Mouse (Mus musculus) cerebellum, adult 2 months (tissue): ENCODE measurements around the gene Rbfox1. TPM values are rescaled to one million over a fixed set of nuclear protein-coding genes. Genes with fewer than 3 reads are reported as not detected.
A peak's percentile ranks its signal among the peaks of the same experiment; 100 is the strongest.

ENCODE experiments used
- DNase-seq, 2 experiments: peaks; one replicate each; pipeline ENCODE4 v3.0.0; 2021
- H3K27ac ChIP-seq: fragments of 200-500 bp; 2 replicates; pipeline ENCODE4 v1.5.1; 2012; ENCODE audit warnings: low read length, control low read depth, inconsistent platforms; ENCODE audit not compliant: insufficient read depth
- H3K27me3 ChIP-seq: fragments of 200-500 bp; 2 replicates; pipeline ENCODE4 v1.6.1; 2012; ENCODE audit warnings: inconsistent platforms, mild to moderate bottlenecking, low read length, moderate library complexity; ENCODE audit not compliant: control insufficient read depth, insufficient read depth
- H3K4me1 ChIP-seq: fragments of 200-500 bp; 2 replicates; pipeline ENCODE4 v1.6.1; 2011; ENCODE audit warnings: low read length; ENCODE audit not compliant: control insufficient read depth, insufficient read depth
- H3K4me3 ChIP-seq: fragments of 200-500 bp; replicated peaks from 2 replicates; pipeline ENCODE3; 2011; ENCODE audit warnings: mild to moderate bottlenecking, low read depth, low read length, control low read depth; ENCODE audit not compliant: insufficient read depth
- CTCF ChIP-seq: fragments of 200-500 bp; IDR thresholded peaks from 2 replicates; pipeline ENCODE4 v1.5.1; 2011; ENCODE audit warnings: low read depth, mild to moderate bottlenecking, control low read depth, low read length, moderate library complexity, borderline replicate concordance; ENCODE audit not compliant: insufficient read depth
- POLR2A ChIP-seq: fragments of 200-500 bp; IDR thresholded peaks from 2 replicates; pipeline ENCODE4 v1.6.1; 2011; ENCODE audit warnings: low read length, control low read depth, borderline replicate concordance; ENCODE audit not compliant: insufficient read depth
- WGBS: fragments of 180-500 bp; shearing (Covaris S2); methylation state at CpG from one replicate; pipeline ENCODE4 v1.1.7; 2018; 5-methylcytosine and 5-hydroxymethylcytosine counted together
- polyA plus RNA-seq: library from polyadenylated mRNA; depleted of rRNA; stranded (reverse); fragments of >200 nt; gene quantifications from 2 replicates; pipeline ENCODE4 v1.2.3, GENCODE M21; 2012

Rbfox1 gene
- polyA plus RNA-seq, 1 experiment = 132 TPM

DNA sequence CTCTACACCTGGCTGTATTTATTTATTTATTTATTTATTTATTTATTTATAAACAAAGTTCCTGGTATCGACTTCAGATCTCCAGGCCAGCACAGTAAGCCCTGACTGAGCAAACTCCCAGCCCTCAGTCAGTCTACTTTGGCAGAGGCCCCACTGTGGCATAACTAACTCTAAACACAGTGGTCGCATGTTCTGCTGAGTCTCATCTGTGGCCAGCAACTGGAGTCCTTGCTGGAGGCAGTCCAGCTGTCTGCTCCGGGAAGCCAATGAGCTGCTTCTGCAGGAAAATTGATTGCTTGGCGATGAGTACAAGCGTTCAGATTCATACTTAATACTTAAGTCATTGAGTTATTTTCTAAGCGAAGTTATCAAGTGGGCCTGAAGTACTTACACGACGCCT, 598.5 kb downstream of the Rbfox1 start:
- Histone ChIP-seq H3K27ac (no peak overlapping the region), H3K4me3 (no peak overlapping the region), H3K4me1 (peaks cover 19% of the 10 kb centered on the region), H3K27me3 (no peaks in the 10 kb centered on the region)
- peak in 1 of 2 experiments; percentile 29 for DNase-seq
- TF ChIP-seq CTCF = no peak
- TF ChIP-seq POLR2A = no peak
- WGBS = 44% methylated on average over 8 of the region's 8 CpGs

DNA sequence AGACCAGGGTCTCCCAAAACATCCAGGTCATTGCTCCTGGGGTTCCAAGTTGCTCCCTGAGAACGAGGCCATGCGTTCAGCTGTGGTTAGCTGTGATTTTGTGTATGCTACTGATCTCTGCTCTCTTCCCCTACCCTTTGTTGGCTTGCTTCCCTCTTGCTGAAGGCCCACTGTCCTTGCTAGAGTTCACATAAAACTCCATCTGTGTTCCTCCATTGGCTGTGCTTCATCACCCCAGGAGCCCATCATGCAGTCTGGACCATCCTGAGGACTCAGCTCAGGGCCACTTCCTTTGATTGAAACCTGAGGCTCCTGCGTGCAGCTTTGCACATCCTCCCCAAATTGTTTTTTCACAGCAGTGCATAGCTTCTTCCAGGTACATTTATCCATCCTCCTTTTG, 600.5 kb downstream of the Rbfox1 start:
- peaks cover 6% of the 10 kb centered on the region for H3K4me1 ChIP-seq
- no peaks in the 10 kb centered on the region for H3K27me3 ChIP-seq
- no peak overlapping the region for H3K27ac ChIP-seq
- peak in 1 of 2 experiments; percentile 62 for DNase-seq
- no peak for TF ChIP-seq POLR2A
- no peak for TF ChIP-seq CTCF
- H3K4me3 ChIP-seq = no peak overlapping the region
- WGBS = 16% methylated on average over 3 of the region's 3 CpGs

DNA sequence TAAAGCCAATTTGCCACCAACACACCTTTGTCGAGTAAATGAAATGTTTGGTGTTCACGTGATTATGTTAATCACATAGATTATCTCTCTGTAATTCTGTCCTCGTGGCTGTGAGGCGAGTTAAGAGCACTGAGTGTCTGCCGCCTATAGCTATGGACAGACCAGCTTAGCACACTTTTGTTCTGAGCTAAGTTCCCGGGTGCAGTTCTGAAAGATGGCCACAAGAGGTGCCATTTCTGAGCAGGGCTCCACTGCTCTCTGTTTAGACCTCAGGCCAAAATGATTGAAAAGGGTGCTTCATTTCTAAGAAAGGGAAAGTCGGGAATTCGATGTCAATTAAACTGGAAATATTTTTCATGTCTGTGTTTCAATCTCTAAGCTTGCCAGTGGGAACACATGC, 617.1 kb downstream of the Rbfox1 start:
- WGBS = 33% methylated on average over 8 of the region's 8 CpGs
- TF ChIP-seq CTCF (peak; percentile 66), POLR2A (no peak)
- no peaks in the 10 kb centered on the region for H3K27me3 ChIP-seq
- DNase-seq = peak; percentile 46 to 48
- H3K27ac ChIP-seq = no peak overlapping the region
- no peak overlapping the region for H3K4me3 ChIP-seq
- H3K4me1 ChIP-seq = no peaks in the 10 kb centered on the region; the same call in 1 of the 2 replicates

DNA sequence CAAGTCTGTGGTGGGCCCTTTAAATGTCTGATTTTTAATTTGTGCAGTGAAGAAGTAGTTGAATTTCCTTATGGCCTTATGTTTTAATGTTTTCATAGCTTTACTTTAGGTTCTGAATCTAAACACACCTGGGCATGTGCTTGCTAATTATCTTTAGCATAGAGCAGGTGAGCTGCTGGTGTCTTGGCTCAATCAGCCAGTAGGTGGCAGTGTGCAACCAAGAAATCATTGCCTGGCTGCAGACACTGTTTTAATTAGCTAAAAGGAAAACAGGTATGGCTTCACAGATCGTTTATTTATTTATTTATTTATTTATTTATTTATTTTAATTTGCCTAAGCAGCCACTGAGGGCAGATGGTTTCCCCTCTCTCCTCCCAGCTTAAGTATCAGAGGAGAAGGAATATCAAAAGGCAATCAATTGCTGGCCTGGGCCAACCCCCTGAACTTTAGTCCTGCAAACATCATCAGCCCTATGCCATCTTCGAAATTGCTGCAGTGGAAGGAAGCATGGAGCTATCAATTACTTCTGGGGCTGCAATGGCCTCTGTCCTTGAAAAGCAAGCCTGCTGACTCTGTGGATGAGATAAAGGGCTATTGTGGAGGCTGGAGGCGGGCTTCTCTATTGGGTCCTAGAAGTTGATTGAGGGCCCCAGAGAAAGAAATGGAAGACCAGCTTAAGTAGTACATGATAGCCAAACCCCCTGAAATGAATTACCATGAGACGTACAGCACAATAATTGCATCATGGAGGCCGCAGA, 618.6 kb downstream of the Rbfox1 start:
- TF ChIP-seq CTCF = peak; percentile 81
- no peak for TF ChIP-seq POLR2A
- H3K4me1 ChIP-seq = no peaks in the 10 kb centered on the region; the same call in 1 of the 2 replicates
- DNase-seq = peak; percentile 67 to 78
- 66% methylated on average over 5 of the region's 5 CpGs for WGBS
- no peaks in the 10 kb centered on the region for H3K27me3 ChIP-seq
- H3K27ac ChIP-seq = no peak overlapping the region
- H3K4me3 ChIP-seq = no peak overlapping the region

GRCm38 (mm10) chr16:6508924-6509323, 623.8 kb downstream of the Rbfox1 start:
- peaks cover 3% of the 10 kb centered on the region; the same call in 1 of the 2 replicates for H3K4me1 ChIP-seq
- TF ChIP-seq POLR2A (no peak), CTCF (0 out of 2 replicates have a peak, but pooled peaks have one; percentile 7)
- 62% methylated on average over 5 of the region's 5 CpGs for WGBS
- H3K27me3 ChIP-seq = no peaks in the 10 kb centered on the region
- H3K27ac ChIP-seq = no peak overlapping the region
- H3K4me3 ChIP-seq = no peak overlapping the region
- DNase-seq = no peak

GRCm38 (mm10) chr16:6519474-6519873, 634.3 kb downstream of the Rbfox1 start:
- DNase-seq = no peak
- TF ChIP-seq POLR2A (no peak), CTCF (no peak)
- Histone ChIP-seq H3K27me3 (no peaks in the 10 kb centered on the region), H3K27ac (no peak overlapping the region), H3K4me3 (no peak overlapping the region), H3K4me1 (peaks cover 9% of the 10 kb centered on the region)
- WGBS = 63% methylated on average over 3 of the region's 3 CpGs

DNA sequence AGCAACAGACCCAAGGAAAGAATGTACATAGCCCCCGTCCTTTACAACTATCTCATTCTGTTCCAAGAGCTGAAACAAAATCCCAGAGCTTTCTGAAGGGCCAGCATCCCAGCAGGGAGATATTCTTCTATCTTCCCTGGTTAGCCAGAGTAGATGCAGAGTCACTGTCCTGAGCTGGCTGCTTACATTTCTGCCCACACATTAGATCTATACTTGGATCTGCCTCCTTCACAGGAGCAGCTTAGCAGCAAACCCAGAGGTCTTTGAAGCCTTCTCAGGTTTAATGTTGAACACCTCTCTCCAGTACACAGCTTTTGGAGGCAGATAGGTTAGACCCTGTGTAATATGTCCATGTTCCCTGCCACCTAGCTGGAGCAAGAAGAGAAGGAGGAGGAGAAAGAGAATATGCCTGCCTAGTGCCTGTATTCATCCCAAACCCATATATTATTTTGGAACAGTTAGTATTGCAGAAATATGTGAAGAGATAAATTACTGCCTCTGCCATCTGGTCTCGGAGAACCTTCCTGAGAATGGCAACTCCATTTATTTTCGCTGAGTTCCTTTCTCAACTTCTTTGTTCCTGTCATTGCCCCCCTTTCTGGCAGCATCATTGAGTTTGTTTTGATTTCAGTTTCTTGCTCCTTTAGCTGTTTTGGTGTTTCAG, 640.5 kb downstream of the Rbfox1 start:
- no peak for DNase-seq
- no peak overlapping the region for H3K4me3 ChIP-seq
- TF ChIP-seq CTCF (no peak), POLR2A (no peak)
- H3K27ac ChIP-seq = no peak overlapping the region
- H3K27me3 ChIP-seq = no peaks in the 10 kb centered on the region
- H3K4me1 ChIP-seq = peaks cover 19% of the 10 kb centered on the region
- WGBS = 40% methylated on average over 3 of the region's 3 CpGs

- 86% methylated on average over 3 of the region's 3 CpGs for WGBS
- Histone ChIP-seq H3K4me3 (no peak overlapping the region), H3K27me3 (no peaks in the 10 kb centered on the region), H3K4me1 (peaks cover 12% of the 10 kb centered on the region), H3K27ac (no peak overlapping the region)
- TF ChIP-seq POLR2A = no peak
- no peak for TF ChIP-seq CTCF
- no peak for DNase-seq
Measured at GRCm38 (mm10) chr16:6531459-6531858, 646.3 kb downstream of the Rbfox1 start.
